Mouse (Mus musculus): Measurements from ENCODE around the gene Taok3. TPM values are rescaled to one million over a fixed set of nuclear protein-coding genes. Genes with fewer than 3 reads are reported as not detected.

The Taok3 gene
- polyA plus RNA-seq, 1 experiment from 2014 or later = 19.7 TPM

DNA sequence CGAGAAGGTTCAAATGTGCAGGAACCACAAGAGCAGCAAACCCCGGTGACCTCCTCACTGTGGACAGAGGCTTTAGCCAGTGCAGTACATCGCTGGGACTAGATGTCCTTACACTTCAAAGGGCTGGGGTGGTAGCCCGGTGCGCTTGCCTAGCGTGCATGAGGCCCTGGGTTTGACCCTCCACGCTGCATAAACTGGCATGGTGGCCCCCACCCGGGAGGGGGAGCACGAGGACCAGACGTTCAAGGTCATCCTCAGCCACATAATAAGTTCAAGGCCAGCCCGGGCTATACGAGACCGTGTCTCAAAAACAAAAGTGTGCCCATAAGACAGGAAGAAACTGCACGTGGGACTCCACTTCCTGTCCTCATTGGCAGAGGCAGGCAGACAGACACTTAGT, 148.0 kb downstream of the Taok3 start:
- H3K27me3 ChIP-seq (ENCODE audit: control insufficient read depth, insufficient read depth, low read length) = no peaks in the 10 kb centered on the region
- peaks cover 5% of the 10 kb centered on the region for H3K36me3 ChIP-seq (ENCODE audit: control insufficient read depth, insufficient read depth, low read length)
- H3K4me1 ChIP-seq (ENCODE audit: control insufficient read depth, insufficient read depth, low read length) = no peaks in the 10 kb centered on the region
- no peak overlapping the region for H3K4me3 ChIP-seq (ENCODE audit: low read depth, low read length)
- H3K9me3 ChIP-seq (ENCODE audit: control insufficient read depth, low read length) = no peaks in the 10 kb centered on the region
- no peak overlapping the region for H3K4me2 ChIP-seq
- H3K27ac ChIP-seq (ENCODE audit: low read depth, low read length) = no peak overlapping the region
- H3K9ac ChIP-seq (ENCODE audit: low read length) = no peak overlapping the region
- DNase-seq (ENCODE audit: low spot score, missing footprints) = no peak
- WGBS = 83% methylated on average over 14 of the region's 14 CpGs
- no peak for ATAC-seq (ENCODE audit: low FRiP score)

DNA sequence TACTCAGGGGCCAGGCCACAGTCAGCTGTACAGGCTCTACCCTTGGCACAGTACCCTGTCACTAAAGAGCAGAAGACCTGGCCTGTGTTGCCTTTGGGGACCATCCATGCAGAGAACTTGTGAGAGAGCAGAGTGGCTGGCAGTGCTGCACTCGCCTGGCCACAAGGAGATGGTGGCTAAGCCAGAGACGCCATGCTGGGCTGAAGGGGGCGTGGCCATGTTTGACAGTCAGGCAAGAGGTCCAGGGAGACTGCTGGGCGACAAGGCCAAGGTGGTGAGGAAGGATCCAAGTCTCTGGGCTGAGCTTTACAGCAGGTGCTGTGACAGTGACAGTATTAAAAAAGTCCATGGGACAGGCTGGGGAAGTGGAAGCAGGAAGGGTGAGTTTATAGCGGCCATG, 148.8 kb downstream of the Taok3 start:
- DNase-seq (ENCODE audit: low spot score, missing footprints) = no peak
- no peak overlapping the region for H3K9ac ChIP-seq (ENCODE audit: low read length)
- no peak for ATAC-seq (ENCODE audit: low FRiP score)
- WGBS = 37% methylated on average over 5 of the region's 5 CpGs
- peaks cover 2% of the 10 kb centered on the region for H3K36me3 ChIP-seq (ENCODE audit: control insufficient read depth, insufficient read depth, low read length)
- no peaks in the 10 kb centered on the region for H3K9me3 ChIP-seq (ENCODE audit: control insufficient read depth, low read length)
- H3K27me3 ChIP-seq (ENCODE audit: control insufficient read depth, insufficient read depth, low read length) = no peaks in the 10 kb centered on the region
- no peak overlapping the region for H3K4me3 ChIP-seq (ENCODE audit: low read depth, low read length)
- no peak overlapping the region for H3K27ac ChIP-seq (ENCODE audit: low read depth, low read length)
- H3K4me2 ChIP-seq = no peak overlapping the region
- H3K4me1 ChIP-seq (ENCODE audit: control insufficient read depth, insufficient read depth, low read length) = no peaks in the 10 kb centered on the region

DNA sequence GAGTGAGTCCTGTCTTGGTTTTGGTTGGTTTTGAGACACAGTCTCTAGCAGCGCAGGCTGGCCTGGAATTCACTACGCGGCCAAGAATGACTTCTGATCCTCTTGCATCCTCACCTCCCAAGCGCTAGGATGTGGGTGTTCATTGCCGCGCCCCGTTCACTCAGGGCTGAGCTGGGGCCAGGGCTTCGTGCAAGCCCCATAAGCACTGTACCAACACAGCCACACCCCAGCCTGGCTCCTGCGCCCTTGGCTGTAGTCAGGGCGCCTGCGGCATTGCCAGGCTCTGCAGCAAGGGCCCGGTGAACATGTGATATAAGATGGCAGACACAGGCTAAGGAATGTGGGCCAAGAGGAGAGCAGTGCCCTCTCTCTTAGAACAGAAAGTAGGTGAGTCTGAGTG, 149.5 kb downstream of the Taok3 start:
- ATAC-seq (ENCODE audit: low FRiP score) (no peak), DNase-seq (ENCODE audit: low spot score, missing footprints) (no peak)
- Histone ChIP-seq H3K4me2 (no peak overlapping the region), H3K27me3 (ENCODE audit: control insufficient read depth, insufficient read depth, low read length) (no peaks in the 10 kb centered on the region), H3K4me3 (ENCODE audit: low read depth, low read length) (no peak overlapping the region), H3K36me3 (ENCODE audit: control insufficient read depth, insufficient read depth, low read length) (no peaks in the 10 kb centered on the region), H3K9me3 (ENCODE audit: control insufficient read depth, low read length) (no peaks in the 10 kb centered on the region), H3K9ac (ENCODE audit: low read length) (no peak overlapping the region), H3K4me1 (ENCODE audit: control insufficient read depth, insufficient read depth, low read length) (no peaks in the 10 kb centered on the region), H3K27ac (ENCODE audit: low read depth, low read length) (no peak overlapping the region)
- WGBS = 96% methylated on average over 12 of the region's 12 CpGs

DNA sequence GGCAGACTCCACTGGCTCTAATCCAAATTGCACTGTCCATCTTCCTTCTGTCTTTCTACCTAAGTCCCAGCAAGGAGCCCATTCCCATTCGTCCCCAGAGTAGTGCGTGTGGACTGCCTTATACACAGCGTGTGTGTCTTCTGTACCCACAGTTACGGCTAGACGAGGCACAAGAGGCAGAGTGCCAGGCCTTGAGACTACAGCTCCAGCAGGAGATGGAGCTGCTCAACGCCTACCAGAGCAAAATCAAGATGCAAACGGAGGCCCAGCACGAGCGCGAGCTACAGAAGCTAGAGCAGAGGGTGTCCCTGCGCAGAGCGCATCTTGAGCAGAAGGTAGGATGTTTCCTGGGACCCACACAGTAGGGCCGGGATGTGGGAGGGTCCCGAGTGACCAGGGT, 152.0 kb downstream of the Taok3 start:
- H3K9ac ChIP-seq (ENCODE audit: low read length) = no peak overlapping the region
- ATAC-seq (ENCODE audit: low FRiP score) (no peak), DNase-seq (ENCODE audit: low spot score, missing footprints) (no peak)
- no peaks in the 10 kb centered on the region for H3K4me1 ChIP-seq (ENCODE audit: control insufficient read depth, insufficient read depth, low read length)
- 90% methylated on average over 14 of the region's 14 CpGs for WGBS
- H3K9me3 ChIP-seq (ENCODE audit: control insufficient read depth, low read length) = no peaks in the 10 kb centered on the region
- H3K4me3 ChIP-seq (ENCODE audit: low read depth, low read length) = no peak overlapping the region
- no peaks in the 10 kb centered on the region for H3K36me3 ChIP-seq (ENCODE audit: control insufficient read depth, insufficient read depth, low read length)
- no peaks in the 10 kb centered on the region for H3K27me3 ChIP-seq (ENCODE audit: control insufficient read depth, insufficient read depth, low read length)
- no peak overlapping the region for H3K27ac ChIP-seq (ENCODE audit: low read depth, low read length)
- no peak overlapping the region for H3K4me2 ChIP-seq

DNA sequence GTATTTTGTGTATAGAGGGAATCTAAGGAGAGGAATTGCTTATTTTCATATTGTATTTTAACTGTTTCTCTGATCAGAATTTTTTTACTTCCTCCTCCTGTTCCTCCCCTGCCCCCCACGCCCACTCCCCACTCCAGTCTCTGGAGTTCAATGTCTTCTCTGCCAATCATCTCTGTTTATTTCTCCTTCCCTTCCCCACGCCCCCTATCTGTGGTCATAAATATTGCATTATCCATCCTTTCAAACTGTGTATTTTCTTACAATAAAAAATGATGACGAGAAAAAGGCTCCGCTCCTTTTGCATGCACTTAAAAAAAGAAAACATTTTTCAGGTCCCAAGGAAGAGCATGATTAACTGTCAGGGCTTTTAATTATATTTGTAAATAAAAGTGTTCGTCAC, 154.9 kb downstream of the Taok3 start:
- H3K36me3 ChIP-seq (ENCODE audit: control insufficient read depth, insufficient read depth, low read length) = no peaks in the 10 kb centered on the region
- no peak overlapping the region for H3K27ac ChIP-seq (ENCODE audit: low read depth, low read length)
- H3K4me3 ChIP-seq (ENCODE audit: low read depth, low read length) = no peak overlapping the region
- H3K27me3 ChIP-seq (ENCODE audit: control insufficient read depth, insufficient read depth, low read length) = no peaks in the 10 kb centered on the region
- DNase-seq (ENCODE audit: low spot score, missing footprints) (no peak), ATAC-seq (ENCODE audit: low FRiP score) (no peak)
- H3K9me3 ChIP-seq (ENCODE audit: control insufficient read depth, low read length) = no peaks in the 10 kb centered on the region
- H3K4me2 ChIP-seq = no peak overlapping the region
- no peak overlapping the region for H3K9ac ChIP-seq (ENCODE audit: low read length)
- 75% methylated on average over 5 of the region's 5 CpGs for WGBS
- no peaks in the 10 kb centered on the region for H3K4me1 ChIP-seq (ENCODE audit: control insufficient read depth, insufficient read depth, low read length)

DNA sequence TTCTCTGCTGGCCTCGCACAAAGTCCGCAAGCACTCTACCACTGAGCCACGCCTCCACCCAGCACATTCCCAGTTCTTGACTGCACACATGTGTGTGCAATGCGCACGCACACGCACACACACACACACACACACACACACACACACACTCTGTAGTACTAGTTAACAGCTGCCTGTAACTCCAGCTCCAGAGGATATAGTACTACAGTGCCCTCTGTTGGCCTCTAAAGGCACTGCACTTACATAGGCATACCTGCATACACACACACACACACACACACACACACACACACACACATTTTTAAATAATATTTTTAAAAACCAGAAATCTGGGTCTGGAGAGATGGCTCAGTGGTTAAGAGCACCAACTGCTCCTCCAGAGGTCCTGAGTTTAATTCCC, 157.9 kb downstream of the Taok3 start:
- Histone ChIP-seq H3K9me3 (ENCODE audit: control insufficient read depth, low read length) (no peaks in the 10 kb centered on the region), H3K4me3 (ENCODE audit: low read depth, low read length) (no peak overlapping the region), H3K27ac (ENCODE audit: low read depth, low read length) (no peak overlapping the region), H3K4me2 (no peak overlapping the region), H3K27me3 (ENCODE audit: control insufficient read depth, insufficient read depth, low read length) (no peaks in the 10 kb centered on the region), H3K4me1 (ENCODE audit: control insufficient read depth, insufficient read depth, low read length) (no peaks in the 10 kb centered on the region), H3K9ac (ENCODE audit: low read length) (no peak overlapping the region), H3K36me3 (ENCODE audit: control insufficient read depth, insufficient read depth, low read length) (no peaks in the 10 kb centered on the region; the same call in 1 of the 2 replicates)
- DNase-seq (ENCODE audit: low spot score, missing footprints) (no peak), ATAC-seq (ENCODE audit: low FRiP score) (no peak)
- WGBS = 94% methylated on average over 6 of the region's 6 CpGs

DNA sequence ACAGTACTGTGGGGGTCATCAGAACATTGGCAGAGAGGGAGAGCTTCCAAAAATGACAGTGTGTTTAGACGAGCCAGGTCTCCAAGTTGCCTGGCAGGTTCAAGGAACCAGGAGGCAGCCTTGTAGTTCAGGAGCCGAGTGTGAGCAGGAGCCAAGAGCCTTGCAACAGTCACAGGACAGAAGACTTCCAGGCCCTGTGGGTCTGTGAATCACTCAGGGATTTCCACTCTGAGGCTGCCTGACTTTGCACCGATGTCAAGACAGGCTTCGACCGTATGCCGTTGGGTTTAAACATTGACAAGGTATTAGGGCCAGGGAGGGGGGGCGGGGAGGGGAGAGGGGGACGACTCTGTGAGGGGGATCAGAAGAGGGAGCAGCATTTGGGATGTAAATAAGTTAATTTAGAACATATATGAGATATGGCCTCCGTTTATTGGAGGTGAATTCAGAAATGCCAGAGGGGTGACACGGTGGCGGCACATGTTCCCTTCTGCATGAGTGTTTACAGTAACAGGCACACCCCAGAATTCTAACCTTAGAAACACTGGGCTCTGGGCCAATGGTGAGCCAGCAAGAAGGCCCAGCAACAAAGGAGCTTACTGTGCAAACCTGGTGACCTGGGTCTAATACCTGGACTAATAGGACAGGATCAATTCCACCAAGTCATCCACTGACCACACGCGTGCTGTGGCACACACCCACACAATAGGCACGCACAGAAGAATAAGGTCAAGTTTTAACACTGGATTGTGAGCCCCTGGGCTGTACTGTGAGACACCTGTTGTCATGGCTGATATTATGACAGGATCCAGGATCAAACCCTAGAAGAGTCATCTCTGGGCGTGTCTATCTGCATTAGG, 159.1 kb downstream of the Taok3 start:
- ATAC-seq (ENCODE audit: low FRiP score) (no peak), DNase-seq (ENCODE audit: low spot score, missing footprints) (no peak)
- H3K4me1 ChIP-seq (ENCODE audit: control insufficient read depth, insufficient read depth, low read length) = no peaks in the 10 kb centered on the region
- no peaks in the 10 kb centered on the region for H3K9me3 ChIP-seq (ENCODE audit: control insufficient read depth, low read length)
- no peak overlapping the region for H3K4me2 ChIP-seq
- H3K9ac ChIP-seq (ENCODE audit: low read length) = no peak overlapping the region
- H3K27me3 ChIP-seq (ENCODE audit: control insufficient read depth, insufficient read depth, low read length) = no peaks in the 10 kb centered on the region
- no peak overlapping the region for H3K4me3 ChIP-seq (ENCODE audit: low read depth, low read length)
- H3K36me3 ChIP-seq (ENCODE audit: control insufficient read depth, insufficient read depth, low read length) = peaks cover 2% of the 10 kb centered on the region
- no peak overlapping the region for H3K27ac ChIP-seq (ENCODE audit: low read depth, low read length)
- 95% methylated on average over 15 of the region's 15 CpGs for WGBS

DNA sequence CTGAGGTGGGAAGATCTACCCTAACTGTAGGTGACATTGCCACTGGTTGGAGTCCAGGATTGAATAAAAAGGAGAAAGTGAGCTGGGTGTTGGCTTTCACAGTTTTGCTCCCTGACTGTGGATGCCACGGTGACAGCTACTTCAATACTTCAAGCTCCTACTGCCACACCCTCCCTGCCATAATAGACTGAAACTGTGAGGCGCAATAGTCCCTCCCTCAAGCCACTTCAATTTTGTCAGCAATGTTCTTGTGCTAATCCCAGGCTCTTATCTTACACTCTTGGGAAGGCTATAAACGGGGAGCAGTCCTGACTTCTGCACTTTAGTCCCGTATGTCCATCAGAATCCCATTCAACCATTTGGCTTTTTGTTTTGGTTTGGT, 159.7 kb downstream of the Taok3 start:
- no peaks in the 10 kb centered on the region for H3K27me3 ChIP-seq (ENCODE audit: control insufficient read depth, insufficient read depth, low read length)
- H3K36me3 ChIP-seq (ENCODE audit: control insufficient read depth, insufficient read depth, low read length) = peaks cover 3% of the 10 kb centered on the region
- ATAC-seq (ENCODE audit: low FRiP score) (no peak), DNase-seq (ENCODE audit: low spot score, missing footprints) (no peak)
- no peak overlapping the region for H3K27ac ChIP-seq (ENCODE audit: low read depth, low read length)
- 81% methylated on average over 4 of the region's 4 CpGs for whole genome bisulfite sequencing
- no peak overlapping the region for H3K4me2 ChIP-seq
- H3K4me1 ChIP-seq (ENCODE audit: control insufficient read depth, insufficient read depth, low read length) = no peaks in the 10 kb centered on the region
- no peak overlapping the region for H3K9ac ChIP-seq (ENCODE audit: low read length)
- H3K4me3 ChIP-seq (ENCODE audit: low read depth, low read length) = no peak overlapping the region
- H3K9me3 ChIP-seq (ENCODE audit: control insufficient read depth, low read length) = no peaks in the 10 kb centered on the region

DNA sequence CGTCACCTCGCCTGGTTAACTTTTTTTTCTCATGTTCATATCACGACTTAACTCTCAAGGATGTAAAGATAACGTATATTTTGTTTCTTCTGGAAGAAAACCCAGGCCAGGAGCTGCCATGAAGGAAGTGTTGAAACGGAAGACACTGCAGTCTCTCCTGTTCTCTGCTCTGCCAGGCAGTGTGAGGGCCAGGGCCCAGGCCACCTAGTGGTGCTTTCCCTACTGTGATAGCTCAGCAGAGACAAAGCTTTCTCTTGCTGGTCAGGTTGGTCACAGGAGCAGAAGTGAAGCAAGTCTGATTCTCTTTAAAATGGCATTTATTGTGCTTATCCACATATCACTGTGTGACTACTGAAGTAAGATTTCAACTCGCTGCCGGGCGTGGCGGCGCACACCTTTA, 161.6 kb downstream of the Taok3 start:
- H3K36me3 ChIP-seq (ENCODE audit: control insufficient read depth, insufficient read depth, low read length) = peaks cover 3% of the 10 kb centered on the region
- no peak overlapping the region for H3K4me2 ChIP-seq
- no peak for DNase-seq (ENCODE audit: low spot score, missing footprints)
- WGBS = 93% methylated on average over 10 of the region's 10 CpGs
- no peak overlapping the region for H3K9ac ChIP-seq (ENCODE audit: low read length)
- no peaks in the 10 kb centered on the region for H3K9me3 ChIP-seq (ENCODE audit: control insufficient read depth, low read length)
- no peak overlapping the region for H3K4me3 ChIP-seq (ENCODE audit: low read depth, low read length)
- no peak for ATAC-seq (ENCODE audit: low FRiP score)
- H3K27ac ChIP-seq (ENCODE audit: low read depth, low read length) = no peak overlapping the region
- H3K4me1 ChIP-seq (ENCODE audit: control insufficient read depth, insufficient read depth, low read length) = peaks cover 8% of the 10 kb centered on the region
- H3K27me3 ChIP-seq (ENCODE audit: control insufficient read depth, insufficient read depth, low read length) = no peaks in the 10 kb centered on the region

All from midbrain, embryonic 11.5 days (tissue).